Mouse (Mus musculus): ENCODE measurements at regions not wholly inside any gene's neighbourhood (a gene's known extent, or its start where the extent isn't known, plus 50 kb on each side); places are given as distances from the start of the nearest gene placed in this dataset.

GRCm38 (mm10) chr14:99434645-99435044 lies 136.2 kb downstream of the Klf5 start:
- no peak for DNase-seq

- no peak for DNase-seq
Observed at GRCm38 (mm10) chr14:99435512-99435911, 137.0 kb downstream of the Klf5 start.

- no peak for DNase-seq
Observed at GRCm38 (mm10) chr14:99436051-99436450, 137.6 kb downstream of the Klf5 start.

- DNase-seq: no peak
Observed at GRCm38 (mm10) chr14:99449112-99449511, 150.6 kb downstream of the Klf5 start.

GRCm38 (mm10) chr14:99449870-99450269 lies 151.4 kb downstream of the Klf5 start:
- no peak for DNase-seq

- no peak for DNase-seq
Observed at GRCm38 (mm10) chr14:99451110-99451795, 152.8 kb downstream of the Klf5 start.

GRCm38 (mm10) chr14:99453916-99454315 lies 155.4 kb downstream of the Klf5 start:
- no peak for DNase-seq

- DNase-seq: no peak
Observed at GRCm38 (mm10) chr14:99456555-99456954, 158.1 kb downstream of the Klf5 start.

- no peak for DNase-seq
Observed at GRCm38 (mm10) chr14:99457573-99457972, 159.1 kb downstream of the Klf5 start.

GRCm38 (mm10) chr14:99472111-99472510 lies 173.6 kb downstream of the Klf5 start:
- no peak for DNase-seq

GRCm38 (mm10) chr14:99475271-99475670 lies 176.8 kb downstream of the Klf5 start:
- DNase-seq: no peak

GRCm38 (mm10) chr14:99480325-99481077 lies 182.0 kb downstream of the Klf5 start:
- no peak for DNase-seq

- DNase-seq: no peak
Observed at GRCm38 (mm10) chr14:99487981-99488380, 189.5 kb downstream of the Klf5 start.

GRCm38 (mm10) chr14:99493197-99493596 lies 194.7 kb downstream of the Klf5 start:
- no peak for DNase-seq

- no peak for DNase-seq
Observed at GRCm38 (mm10) chr14:99493659-99494058, 195.2 kb downstream of the Klf5 start.

GRCm38 (mm10) chr14:99499502-99500266 lies 201.2 kb downstream of the Klf5 start:
- no peak for DNase-seq

- no peak for DNase-seq
Observed at GRCm38 (mm10) chr14:99504909-99505308, 206.4 kb downstream of the Klf5 start.

GRCm38 (mm10) chr14:99509696-99510536 lies 211.4 kb downstream of the Klf5 start:
- no peak for DNase-seq

- DNase-seq: no peak
Observed at GRCm38 (mm10) chr14:99515474-99515873, 217.0 kb downstream of the Klf5 start.

GRCm38 (mm10) chr14:99516703-99517102 lies 218.2 kb downstream of the Klf5 start:
- no peak for DNase-seq

- no peak for DNase-seq
Observed at GRCm38 (mm10) chr14:99520343-99520742, 221.9 kb downstream of the Klf5 start.

- no peak for DNase-seq
Observed at GRCm38 (mm10) chr14:99521954-99522523, 223.5 kb downstream of the Klf5 start.

Measured in cerebellum, adult 9-10 months (tissue).